Mouse (Mus musculus) forebrain, embryonic 15.5 days (tissue): ENCODE results near the gene Olfr287. TPM values are rescaled to one million over a fixed set of nuclear protein-coding genes. Genes with fewer than 3 reads are reported as not detected.

Experiments
- ATAC-seq: fragments of 200-750 bp; cut with Nextera tagmentation; replicated peaks from 2 replicates; pipeline ENCODE4 v1.8.0; 2017; ENCODE audit warnings: mild to moderate bottlenecking, moderate TSS enrichment, moderate library complexity
- H3K27ac ChIP-seq: fragments of 300-500 bp; sonication (generic); replicated peaks from 2 replicates; pipeline ENCODE4 v1.5.1; 2015; ENCODE audit warnings: mild to moderate bottlenecking, inconsistent platforms
- H3K27me3 ChIP-seq: fragments of 300-500 bp; sonication (generic); 2 replicates; pipeline ENCODE4 v1.6.1; 2015; ENCODE audit warnings: inconsistent platforms
- H3K36me3 ChIP-seq: fragments of 300-500 bp; sonication (generic); 2 replicates; pipeline ENCODE4 v1.6.1; 2015; ENCODE audit warnings: mild to moderate bottlenecking, inconsistent platforms
- H3K4me1 ChIP-seq: fragments of 300-500 bp; sonication (generic); 2 replicates; pipeline ENCODE4 v1.6.1; 2015; ENCODE audit warnings: inconsistent platforms
- H3K4me2 ChIP-seq: fragments of 300-500 bp; sonication (generic); replicated peaks from 2 replicates; pipeline ENCODE4 v1.6.1; 2015; ENCODE audit warnings: mild to moderate bottlenecking, inconsistent platforms
- H3K4me3 ChIP-seq: fragments of 300-500 bp; sonication (generic); 2 replicates; pipeline ENCODE4 v1.5.1; 2015; ENCODE audit warnings: mild to moderate bottlenecking, inconsistent platforms
- H3K9ac ChIP-seq: fragments of 300-500 bp; sonication (generic); replicated peaks from 2 replicates; pipeline ENCODE4 v1.6.1; 2015; ENCODE audit warnings: mild to moderate bottlenecking, inconsistent platforms
- H3K9me3 ChIP-seq: fragments of 300-500 bp; sonication (generic); 2 replicates; pipeline ENCODE4 v1.6.1; 2016; ENCODE audit warnings: inconsistent platforms
- WGBS: fragments of 180-500 bp; shearing (Covaris S2); methylation state at CpG from one replicate; pipeline ENCODE4 v1.1.7; 2015; ENCODE audit warnings: mixed read lengths; 5-methylcytosine and 5-hydroxymethylcytosine counted together
- polyA plus RNA-seq: library from polyadenylated mRNA; unstranded; fragments of >200 nt; fragmentation: Nextera tagmentation; extraction: Ambion mirVana; gene quantifications from 2 replicates; pipeline ENCODE4 v1.2.1, GENCODE M21; 2015

Olfr287 gene
- polyA plus RNA-seq: not detected in 2 replicates

- Histone ChIP-seq H3K9ac (no peak within 1 kb of the TSS), H3K36me3 (no peaks in the 10 kb centered on the region), H3K4me3 (no peak within 1 kb of the TSS), H3K4me1 (no peaks in the 10 kb centered on the region), H3K9me3 (no peaks in the 10 kb centered on the region), H3K27ac (no peak within 1 kb of the TSS), H3K4me2 (no peak within 1 kb of the TSS), H3K27me3 (no peaks in the 10 kb centered on the region)
- no peak for ATAC-seq
- WGBS: 70% methylated on average over 4 of the region's 4 CpGs
These were observed at the start of gene Olfr287, which contains the start of gene Gm44579 for GRCm38 (mm10) chr15:98220877-98221276. Gene Olfr287 (minus strand): TSS chr15:98221056. Gene Gm44579 (minus strand): TSS chr15:98220977.

GRCm38 (mm10) chr15:98257776-98258175 is 36.9 kb upstream of the Olfr287 start:
- Histone ChIP-seq H3K4me2 (no peak overlapping the region), H3K4me3 (no peak overlapping the region), H3K9ac (no peak overlapping the region), H3K27me3 (no peaks in the 10 kb centered on the region), H3K36me3 (no peaks in the 10 kb centered on the region), H3K4me1 (no peaks in the 10 kb centered on the region), H3K27ac (no peak overlapping the region), H3K9me3 (no peaks in the 10 kb centered on the region)
- no peak for ATAC-seq
- 85% methylated on average over 7 of the region's 7 CpGs for WGBS

- WGBS: 90% methylated on average over 8 of the region's 8 CpGs
- no peaks in the 10 kb centered on the region for H3K9me3 ChIP-seq
- no peak within 1 kb of the TSS for H3K4me3 ChIP-seq
These were observed 36.3 kb upstream of the Olfr287 start, which contains the start of gene H1fnt for GRCm38 (mm10) chr15:98257193-98257592. Gene H1fnt (minus strand): TSS chr15:98257293.

GRCm38 (mm10) chr15:98256271-98256670 is 35.4 kb upstream of the Olfr287 start:
- no peak overlapping the region for H3K27ac ChIP-seq
- H3K9me3 ChIP-seq: no peaks in the 10 kb centered on the region
- WGBS: 92% methylated on average over 13 of the region's 13 CpGs

More at GRCm38 (mm10) chr15:98257193-98257592, 36.3 kb upstream of the Olfr287 start, which contains the start of gene H1fnt:
- ATAC-seq: no peak
- no peaks in the 10 kb centered on the region for H3K36me3 ChIP-seq
- H3K4me1 ChIP-seq: no peaks in the 10 kb centered on the region
- no peaks in the 10 kb centered on the region for H3K27me3 ChIP-seq
- no peak within 1 kb of the TSS for H3K27ac ChIP-seq
- no peak within 1 kb of the TSS for H3K4me2 ChIP-seq
- H3K9ac ChIP-seq: no peak within 1 kb of the TSS

GRCm38 (mm10) chr15:98235442-98235841 is 14.6 kb upstream of the Olfr287 start:
- H3K4me1 ChIP-seq: no peaks in the 10 kb centered on the region
- no peak overlapping the region for H3K9ac ChIP-seq
- H3K9me3 ChIP-seq: no peaks in the 10 kb centered on the region
- WGBS: 90% methylated on average over 4 of the region's 4 CpGs
- H3K4me2 ChIP-seq: no peak overlapping the region
- no peak overlapping the region for H3K4me3 ChIP-seq
- no peak for ATAC-seq
- no peaks in the 10 kb centered on the region for H3K27me3 ChIP-seq
- no peaks in the 10 kb centered on the region for H3K36me3 ChIP-seq
- H3K27ac ChIP-seq: no peak overlapping the region

More at GRCm38 (mm10) chr15:98256271-98256670, 35.4 kb upstream of the Olfr287 start:
- no peak overlapping the region for H3K9ac ChIP-seq
- no peak overlapping the region for H3K4me2 ChIP-seq
- no peaks in the 10 kb centered on the region for H3K27me3 ChIP-seq
- H3K36me3 ChIP-seq: no peaks in the 10 kb centered on the region
- no peak overlapping the region for H3K4me3 ChIP-seq
- H3K4me1 ChIP-seq: no peaks in the 10 kb centered on the region
- no peak for ATAC-seq

GRCm38 (mm10) chr15:98234350-98234749 is 13.5 kb upstream of the Olfr287 start, which contains the start of gene Olfr286:
Gene Olfr286 (minus strand): TSS chr15:98234450.
- no peaks in the 10 kb centered on the region for H3K36me3 ChIP-seq
- 87% methylated on average over 4 of the region's 4 CpGs for WGBS
- H3K9ac ChIP-seq: no peak within 1 kb of the TSS
- no peak for ATAC-seq
- H3K27ac ChIP-seq: no peak within 1 kb of the TSS
- H3K4me3 ChIP-seq: no peak within 1 kb of the TSS
- H3K27me3 ChIP-seq: no peaks in the 10 kb centered on the region
- no peaks in the 10 kb centered on the region for H3K4me1 ChIP-seq
- no peak within 1 kb of the TSS for H3K4me2 ChIP-seq
- H3K9me3 ChIP-seq: no peaks in the 10 kb centered on the region

- 66% methylated on average over 7 of the region's 7 CpGs for WGBS
- no peak for ATAC-seq
These were observed 5.2 kb upstream of the Olfr287 start for GRCm38 (mm10) chr15:98226096-98226495.

GRCm38 (mm10) chr15:98225610-98226009 is 4.8 kb upstream of the Olfr287 start:
- ATAC-seq: no peak
- H3K4me3 ChIP-seq: no peak overlapping the region
- 39% methylated on average over 16 of the region's 16 CpGs for WGBS

More at GRCm38 (mm10) chr15:98226096-98226495, 5.2 kb upstream of the Olfr287 start:
- Histone ChIP-seq H3K4me1 (no peaks in the 10 kb centered on the region), H3K9ac (no peak overlapping the region), H3K36me3 (no peaks in the 10 kb centered on the region), H3K4me2 (no peak overlapping the region), H3K27ac (no peak overlapping the region), H3K4me3 (no peak overlapping the region), H3K9me3 (no peaks in the 10 kb centered on the region), H3K27me3 (no peaks in the 10 kb centered on the region)

GRCm38 (mm10) chr15:98222377-98222776 is 1.5 kb upstream of the Olfr287 start:
- no peak for ATAC-seq
- Histone ChIP-seq H3K36me3 (no peaks in the 10 kb centered on the region), H3K4me2 (no peak overlapping the region), H3K27ac (no peak overlapping the region), H3K27me3 (no peaks in the 10 kb centered on the region), H3K4me3 (no peak overlapping the region), H3K4me1 (no peaks in the 10 kb centered on the region), H3K9ac (no peak overlapping the region), H3K9me3 (no peaks in the 10 kb centered on the region)

More at GRCm38 (mm10) chr15:98225610-98226009, 4.8 kb upstream of the Olfr287 start:
- H3K9me3 ChIP-seq: no peaks in the 10 kb centered on the region
- no peak overlapping the region for H3K4me2 ChIP-seq
- no peaks in the 10 kb centered on the region for H3K4me1 ChIP-seq
- H3K36me3 ChIP-seq: no peaks in the 10 kb centered on the region
- H3K27me3 ChIP-seq: no peaks in the 10 kb centered on the region
- no peak overlapping the region for H3K27ac ChIP-seq
- no peak overlapping the region for H3K9ac ChIP-seq

GRCm38 (mm10) chr15:98214130-98214529 is 6.7 kb downstream of the Olfr287 start:
- no peak overlapping the region for H3K27ac ChIP-seq
- no peak for ATAC-seq
- H3K9me3 ChIP-seq: no peaks in the 10 kb centered on the region
- WGBS: 75% methylated on average over 5 of the region's 5 CpGs
- H3K4me1 ChIP-seq: no peaks in the 10 kb centered on the region
- no peak overlapping the region for H3K4me3 ChIP-seq
- no peak overlapping the region for H3K4me2 ChIP-seq
- H3K9ac ChIP-seq: no peak overlapping the region
- no peaks in the 10 kb centered on the region for H3K36me3 ChIP-seq
- H3K27me3 ChIP-seq: no peaks in the 10 kb centered on the region

GRCm38 (mm10) chr15:98213336-98213870 is 7.5 kb downstream of the Olfr287 start:
- no peaks in the 10 kb centered on the region for H3K27me3 ChIP-seq
- no peak for ATAC-seq
- 87% methylated on average over 5 of the region's 5 CpGs for WGBS
- no peak overlapping the region for H3K4me2 ChIP-seq
- H3K4me1 ChIP-seq: no peaks in the 10 kb centered on the region
- H3K9ac ChIP-seq: no peak overlapping the region
- H3K27ac ChIP-seq: no peak overlapping the region
- H3K9me3 ChIP-seq: no peaks in the 10 kb centered on the region
- H3K36me3 ChIP-seq: no peaks in the 10 kb centered on the region
- H3K4me3 ChIP-seq: no peak overlapping the region

- no peak overlapping the region for H3K9ac ChIP-seq
- H3K4me1 ChIP-seq: no peaks in the 10 kb centered on the region
- H3K27me3 ChIP-seq: no peaks in the 10 kb centered on the region
- no peak overlapping the region for H3K4me3 ChIP-seq
- WGBS: 91% methylated on average over 7 of the region's 7 CpGs
- H3K36me3 ChIP-seq: no peaks in the 10 kb centered on the region
- ATAC-seq: no peak
- no peak overlapping the region for H3K27ac ChIP-seq
- H3K9me3 ChIP-seq: no peaks in the 10 kb centered on the region
- no peak overlapping the region for H3K4me2 ChIP-seq
These were observed 11.2 kb downstream of the Olfr287 start for GRCm38 (mm10) chr15:98209676-98210075.

GRCm38 (mm10) chr15:98195442-98195841 is 25.4 kb downstream of the Olfr287 start, which contains the start of gene Olfr288:
Gene Olfr288 (minus strand): TSS chr15:98195542.
- Histone ChIP-seq H3K27me3 (no peaks in the 10 kb centered on the region), H3K9ac (no peak within 1 kb of the TSS), H3K4me2 (no peak within 1 kb of the TSS), H3K27ac (no peak within 1 kb of the TSS), H3K9me3 (no peaks in the 10 kb centered on the region), H3K4me3 (no peak within 1 kb of the TSS), H3K36me3 (no peaks in the 10 kb centered on the region), H3K4me1 (no peaks in the 10 kb centered on the region)
- whole genome bisulfite sequencing: 64% methylated on average over 3 of the region's 3 CpGs
- ATAC-seq: no peak
